Comparison of ENCODE assay signal across 9 mouse cellular contexts in the genomic region with DNA sequence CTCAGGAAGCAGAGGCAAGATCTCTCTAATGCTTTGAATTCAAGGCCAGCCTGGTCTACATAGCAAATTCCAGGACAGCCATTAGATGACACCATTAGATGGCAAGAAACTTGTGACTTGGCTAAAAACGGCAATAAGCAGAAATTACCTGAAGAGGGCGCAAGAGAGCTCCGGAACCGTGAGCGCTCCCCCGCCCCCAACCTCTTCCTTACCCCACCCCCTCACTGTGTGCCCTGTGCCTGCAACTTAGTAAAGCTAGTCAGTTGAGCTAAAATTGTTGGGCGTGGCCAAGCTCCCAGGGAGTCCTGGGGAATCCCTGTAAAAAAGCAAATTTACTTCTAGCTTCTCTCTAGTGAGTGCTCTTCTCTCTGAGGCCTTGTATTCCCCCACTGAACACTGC. TPM values are rescaled to one million over a fixed set of nuclear protein-coding genes. Genes with fewer than 3 reads are reported as not detected.
DNase-seq lines count a peak whose midpoint lies in the region; ATAC-seq lines count a peak whose summit lies in the region.
"Had no signal": no experiment of that assay in that cellular context is flagged by ENCODE, and none has a peak within 500 bp of the region (broad histone marks: within the 10 kb centered on the region; RNA-seq: fewer than 3 reads in every experiment).

No protein-coding gene starts in this region.

- H3K36me3 ChIP-seq in megakaryocyte, embryonic 14.5 days (replicated peaks; ENCODE audit: low read length): no peaks in the 10 kb centered on the region
- no peaks in the 10 kb centered on the region for H3K36me3 ChIP-seq in stomach, embryonic 14.5 days (ENCODE audit: control insufficient read depth, insufficient read depth, low read length)
- H3K36me3 ChIP-seq: liver, embryonic 15.5 days had no signal

- H3K27me3 ChIP-seq in megakaryocyte, embryonic 14.5 days (replicated peaks): no peaks in the 10 kb centered on the region
- H3K27me3 ChIP-seq in stomach, embryonic 14.5 days (ENCODE audit: control insufficient read depth, insufficient read depth, low read length): no peaks in the 10 kb centered on the region
- H3K27me3 ChIP-seq: liver, embryonic 15.5 days had no signal

- H3K9me3 ChIP-seq in megakaryocyte, embryonic 14.5 days: no peaks in the 10 kb centered on the region
- H3K9me3 ChIP-seq in stomach, embryonic 14.5 days (ENCODE audit: control insufficient read depth, low read depth, low read length): no peaks in the 10 kb centered on the region
- H3K9me3 ChIP-seq: liver, embryonic 15.5 days had no signal

- H3K4me3 ChIP-seq in megakaryocyte, embryonic 14.5 days (replicated peaks): peak overlapping the region; percentile 48
- no peak overlapping the region for H3K4me3 ChIP-seq in stomach, embryonic 14.5 days (ENCODE audit: low read depth, low read length)
- H3K4me3 ChIP-seq: liver, embryonic 15.5 days had no signal

- intact Hi-C loops in left cerebral cortex, postnatal 10 days (cut with DNase I): loop anchor here (5.0 to 10.0 kb wide), 2 partner anchors 38 to 431 kb away; no protein-coding TSS in a partner anchor

- no peak overlapping the region for H3K9ac ChIP-seq in stomach, embryonic 14.5 days (replicated peaks; ENCODE audit: low read depth, low read length)
- H3K9ac ChIP-seq: liver, embryonic 15.5 days had no signal

- peaks cover 69% of the 10 kb centered on the region for H3K4me1 ChIP-seq in megakaryocyte, embryonic 14.5 days
- no peaks in the 10 kb centered on the region for H3K4me1 ChIP-seq in stomach, embryonic 14.5 days (ENCODE audit: control insufficient read depth, insufficient read depth, low read length)

- no peak overlapping the region for H3K27ac ChIP-seq in stomach, embryonic 14.5 days (ENCODE audit: low read length)
- H3K27ac ChIP-seq: liver, embryonic 15.5 days had no signal

- peak; percentile 67; the same call in 1 of the 2 replicates for ATAC-seq in frontal cortex, adult (ENCODE audit: low TSS enrichment)
- ATAC-seq in stomach, embryonic 14.5 days (ENCODE audit: insufficient number of reproducible peaks, insufficient read depth, low FRiP score, low read depth): peak; percentile 71

- WGBS in stomach, embryonic 14.5 days: 14% methylated on average over 7 of the region's 7 CpGs

- no peak for DNase-seq in frontal cortex, postnatal 14 days (ENCODE audit: low spot score in 2 of 2)
- peak; percentile 79 for DNase-seq in ZHBTc4 (ENCODE audit: low read depth, low spot score)
- peak; percentile 65 for DNase-seq in embryo, embryonic 10 days (ENCODE audit: low spot score)
- DNase-seq in heart, postnatal 4 days: peak; percentile 72
- peak; percentile 5 to 48 for DNase-seq in left cerebral cortex, postnatal 10 days (ENCODE audit: extremely low spot score in 1 of 2, low spot score in 2 of 2)

- H3K4me2 ChIP-seq in stomach, embryonic 14.5 days (replicated peaks; ENCODE audit: low read depth, low read length): no peak overlapping the region
- H3K4me2 ChIP-seq: liver, embryonic 15.5 days had no signal

RNA-seq across cellular contexts. Expression of a gene that starts 47.5 kb away (rescaled TPM):
- total RNA-seq in heart, postnatal 4 days (2021): 10 to 100 TPM; 29.9 to 31.2 TPM
- total RNA-seq in left cerebral cortex, postnatal 10 days (2021): 10 to 100 TPM; 71.1 to 76.4 TPM
- 1.7 TPM in 1 of 2 replicates, not detected in the other for polyA plus RNA-seq in megakaryocyte, embryonic 14.5 days (2012; ENCODE audit: insufficient read depth, low replicate concordance)
- 32.4 and 35.5 TPM in 2 replicates for polyA plus RNA-seq in stomach, embryonic 14.5 days (2014; fragmentation: Nextera tagmentation; extraction: Ambion mirVana)

Comparison
In these comparisons a context has a peak if more than half of its experiments do, and no peak if none do; other contexts are left out.
1. DNase-seq: peak in ZHBTc4 (single experiment), embryo, embryonic 10 days (single experiment), heart, postnatal 4 days (single experiment) and left cerebral cortex, postnatal 10 days (2 of 2); none in frontal cortex, postnatal 14 days (0 of 2).